In genomic region chr4:54757715-54758500, GRCm38 (mm10) we compare ENCODE assay signal across 8 mouse cellular contexts.
DNase-seq lines count a peak whose midpoint lies in the region; ATAC-seq and TF ChIP-seq lines count a peak whose summit lies in the region.

No protein-coding gene starts in this region.

- ATAC-seq in heart, embryonic 11.5 days (replicated peaks; ENCODE audit: insufficient number of reproducible peaks, low FRiP score, low TSS enrichment): no peak
- 0 out of 2 replicates have a peak, but pooled peaks have one; percentile 23 for ATAC-seq in limb, embryonic 14.5 days (ENCODE audit: low FRiP score, low read depth)
- ATAC-seq in neural tube, embryonic 13.5 days (ENCODE audit: low read depth): peak; percentile 84

- peak overlapping the region; percentile 56 for H3K4me2 ChIP-seq in heart, embryonic 11.5 days
- H3K4me2 ChIP-seq in limb, embryonic 14.5 days (replicated peaks; ENCODE audit: low read depth, low read length, severe bottlenecking): peak overlapping the region; percentile 47
- peak overlapping the region; percentile 43 for H3K4me2 ChIP-seq in neural tube, embryonic 13.5 days

- H3K27ac ChIP-seq in forebrain, embryonic 10.5 days: peak overlapping the region; percentile 67; the same call in 1 of the 2 replicates
- H3K27ac ChIP-seq in heart, embryonic 11.5 days (ENCODE audit: low read depth, low read length): peak overlapping the region; percentile 41; the same call in 1 of the 2 replicates
- H3K27ac ChIP-seq in limb, embryonic 14.5 days (replicated peaks; ENCODE audit: low read depth, low read length): no peak overlapping the region
- peak overlapping the region; percentile 64; the same call in 1 of the 2 replicates for H3K27ac ChIP-seq in neural tube, embryonic 13.5 days (replicated peaks)

- WGBS in forebrain, embryonic 10.5 days: 65% methylated on average over 19 of the region's 19 CpGs
- WGBS in heart, embryonic 11.5 days (ENCODE audit: insufficient replicate concordance): 33% methylated on average over 19 of the region's 19 CpGs
- WGBS in limb, embryonic 14.5 days: 27% methylated on average over 19 of the region's 19 CpGs
- 39% methylated on average over 19 of the region's 19 CpGs for whole genome bisulfite sequencing in neural tube, embryonic 13.5 days

- no peaks in the 10 kb centered on the region for H3K9me3 ChIP-seq in forebrain, embryonic 10.5 days
- no peaks in the 10 kb centered on the region for H3K9me3 ChIP-seq in heart, embryonic 11.5 days (replicated peaks; ENCODE audit: control insufficient read depth, low read length)
- H3K9me3 ChIP-seq in limb, embryonic 14.5 days (ENCODE audit: control insufficient read depth, low read length): no peaks in the 10 kb centered on the region
- no peaks in the 10 kb centered on the region for H3K9me3 ChIP-seq in neural tube, embryonic 13.5 days

- no peaks in the 10 kb centered on the region for H3K36me3 ChIP-seq in forebrain, embryonic 10.5 days (replicated peaks)
- no peaks in the 10 kb centered on the region for H3K36me3 ChIP-seq in heart, embryonic 11.5 days (ENCODE audit: control insufficient read depth, insufficient read depth, low read length)
- H3K36me3 ChIP-seq in limb, embryonic 14.5 days (ENCODE audit: control insufficient read depth, insufficient read depth, low read length): no peaks in the 10 kb centered on the region
- H3K36me3 ChIP-seq in neural tube, embryonic 13.5 days: no peaks in the 10 kb centered on the region

- peaks cover 11% of the 10 kb centered on the region; the same call in 1 of the 2 replicates for H3K4me1 ChIP-seq in forebrain, embryonic 10.5 days
- H3K4me1 ChIP-seq in heart, embryonic 11.5 days (ENCODE audit: control insufficient read depth, insufficient read depth, low read length): peaks cover 2% of the 10 kb centered on the region; the same call in 1 of the 2 replicates
- H3K4me1 ChIP-seq in limb, embryonic 14.5 days (ENCODE audit: control insufficient read depth, insufficient read depth, low read length): peaks cover 5% of the 10 kb centered on the region; the same call in 1 of the 2 replicates
- peaks cover 17% of the 10 kb centered on the region for H3K4me1 ChIP-seq in neural tube, embryonic 13.5 days (replicated peaks)

- TF ChIP-seq POLR2A in limb, embryonic 14.5 days (IDR thresholded peaks at IDR 0.05; ENCODE audit: borderline replicate concordance, extremely low read depth, insufficient read depth, insufficient read length): no peak

- no peaks in the 10 kb centered on the region for H3K27me3 ChIP-seq in forebrain, embryonic 10.5 days (ENCODE audit: poor library complexity, severe bottlenecking)
- H3K27me3 ChIP-seq in heart, embryonic 11.5 days (ENCODE audit: control insufficient read depth, insufficient read depth, low read length): no peaks in the 10 kb centered on the region
- no peaks in the 10 kb centered on the region for H3K27me3 ChIP-seq in limb, embryonic 14.5 days (ENCODE audit: control insufficient read depth, insufficient read depth, low read length)
- no peaks in the 10 kb centered on the region for H3K27me3 ChIP-seq in neural tube, embryonic 13.5 days

- no peak overlapping the region for H3K4me3 ChIP-seq in forebrain, embryonic 10.5 days
- peak overlapping the region; percentile 18; the same call in 1 of the 2 replicates for H3K4me3 ChIP-seq in heart, embryonic 11.5 days (ENCODE audit: low read depth, low read length)
- H3K4me3 ChIP-seq in limb, embryonic 14.5 days (replicated peaks; ENCODE audit: low read length): peak overlapping the region; percentile 19; the same call in 1 of the 2 replicates
- H3K4me3 ChIP-seq in neural tube, embryonic 13.5 days: no peak overlapping the region

- H3K9ac ChIP-seq in heart, embryonic 11.5 days (ENCODE audit: low read depth, low read length): peak overlapping the region; percentile 46; the same call in 1 of the 2 replicates
- peak overlapping the region; percentile 31; the same call in 1 of the 2 replicates for H3K9ac ChIP-seq in limb, embryonic 14.5 days (ENCODE audit: low read depth, low read length, severe bottlenecking)
- peak overlapping the region; percentile 23; the same call in 1 of the 2 replicates for H3K9ac ChIP-seq in neural tube, embryonic 13.5 days

- DNase-seq in layer of hippocampus, adult 11-12 months (ENCODE audit: low spot score): peak; percentile 29
- DNase-seq in layer of hippocampus, adult 9-10 months (ENCODE audit: low spot score): no peak
- DNase-seq in forebrain, embryonic 10.5 days (ENCODE audit: extremely low spot score, low spot score): no peak
- peak; percentile 20 for DNase-seq in kidney, adult 9 months
- DNase-seq in limb, embryonic 14.5 days (ENCODE audit: low spot score): peak; percentile 52
- no peak for DNase-seq in spleen, adult 12 weeks (ENCODE audit: low spot score)

Comparison
In these comparisons a context has a peak if more than half of its experiments do, and no peak if none do; other contexts are left out.
1. DNase-seq: peak in layer of hippocampus, adult 11-12 months (single experiment), kidney, adult 9 months (single experiment) and limb, embryonic 14.5 days (single experiment); none in layer of hippocampus, adult 9-10 months (single experiment), forebrain, embryonic 10.5 days (single experiment) and spleen, adult 12 weeks (single experiment).
2. H3K4me3 ChIP-seq: peak in heart, embryonic 11.5 days (single experiment) and limb, embryonic 14.5 days (single experiment); none in forebrain, embryonic 10.5 days (single experiment) and neural tube, embryonic 13.5 days (single experiment).
3. Peak in every context shown above with its lines, with median percentiles within 50 percentile points of each other: H3K4me2 ChIP-seq and H3K9ac ChIP-seq.